Mouse (Mus musculus) spleen, adult 2 months (tissue): ENCODE results near the gene Alpk3. TPM values are rescaled to one million over a fixed set of nuclear protein-coding genes. Genes with fewer than 3 reads are reported as not detected.

Experiments used
- DNase-seq, 2 experiments: peaks; one replicate each; pipeline versions ENCODE4 v3.0.0 to v3.0.0-alpha.2; 2012 to 2021; ENCODE audit warnings: low spot score in 2 of 2, low read depth in 1 of 2
- H3K27ac ChIP-seq: fragments of 200-500 bp; 2 replicates; pipeline ENCODE4 v1.5.1; 2012; ENCODE audit warnings: low read length, inconsistent platforms; ENCODE audit not compliant: insufficient read depth
- H3K27me3 ChIP-seq: fragments of 200-500 bp; 2 replicates; pipeline ENCODE4 v1.6.1; 2012; ENCODE audit warnings: mild to moderate bottlenecking, moderate library complexity, low read length, inconsistent platforms; ENCODE audit not compliant: control insufficient read depth, insufficient read depth
- H3K36me3 ChIP-seq: fragments of 200-500 bp; 2 replicates; pipeline ENCODE4 v1.6.1; 2012; ENCODE audit warnings: mild to moderate bottlenecking, low read length, inconsistent platforms; ENCODE audit not compliant: control insufficient read depth, insufficient read depth
- H3K4me1 ChIP-seq: fragments of 200-500 bp; 2 replicates; pipeline ENCODE4 v1.6.1; 2011; ENCODE audit warnings: inconsistent platforms; ENCODE audit not compliant: control insufficient read depth, insufficient read depth, insufficient read length
- H3K4me3 ChIP-seq: fragments of 200-500 bp; 2 replicates; pipeline ENCODE4 v1.5.1; 2011; ENCODE audit warnings: mild to moderate bottlenecking, inconsistent platforms; ENCODE audit not compliant: insufficient read depth, insufficient read length; ENCODE audit errors: extremely low read depth
- CTCF ChIP-seq: fragments of 200-500 bp; IDR thresholded peaks from 2 replicates; pipeline ENCODE4 v1.5.1; 2011; ENCODE audit warnings: mild to moderate bottlenecking, inconsistent platforms; ENCODE audit not compliant: insufficient read depth, insufficient read length, insufficient replicate concordance; ENCODE audit errors: extremely low read depth
- POLR2A ChIP-seq: fragments of 200-500 bp; IDR thresholded peaks from 2 replicates; pipeline ENCODE4 v1.6.1; 2011; ENCODE audit warnings: low read depth, low read length, inconsistent platforms
- WGBS: fragments of 180-500 bp; shearing (Covaris S2); methylation state at CpG from one replicate; pipeline ENCODE4 v1.1.7; 2018; 5-methylcytosine and 5-hydroxymethylcytosine counted together
- polyA plus RNA-seq: library from polyadenylated mRNA; depleted of rRNA; stranded (reverse); fragments of >200 nt; gene quantifications from 2 replicates; pipeline ENCODE4 v1.2.3, GENCODE M21; 2012

The Alpk3 gene
- polyA plus RNA-seq, 1 experiment: 0.12 TPM

GRCm38 (mm10) chr7:81039711-81040110, 17.7 kb upstream of the Alpk3 start:
- 90% methylated on average over 2 of the region's 2 CpGs for WGBS
- TF ChIP-seq CTCF (no peak), POLR2A (no peak)
- no peaks in the 10 kb centered on the region for H3K4me1 ChIP-seq
- H3K27ac ChIP-seq: no peak overlapping the region
- H3K36me3 ChIP-seq: peaks cover 56% of the 10 kb centered on the region
- H3K4me3 ChIP-seq: no peak overlapping the region
- no peak for DNase-seq
- H3K27me3 ChIP-seq: no peaks in the 10 kb centered on the region

- no peak for TF ChIP-seq POLR2A
- no peak for TF ChIP-seq CTCF
- Histone ChIP-seq H3K36me3 (peaks cover 41% of the 10 kb centered on the region), H3K27me3 (no peaks in the 10 kb centered on the region), H3K27ac (no peak overlapping the region), H3K4me3 (no peak overlapping the region), H3K4me1 (no peaks in the 10 kb centered on the region)
- WGBS: 87% methylated on average over 5 of the region's 5 CpGs
- DNase-seq: no peak
Observed at GRCm38 (mm10) chr7:81043023-81043620, 14.3 kb upstream of the Alpk3 start.

- H3K27ac ChIP-seq: no peak overlapping the region
- peaks cover 2% of the 10 kb centered on the region; the same call in 1 of the 2 replicates for H3K36me3 ChIP-seq
- H3K4me1 ChIP-seq: no peaks in the 10 kb centered on the region
- TF ChIP-seq POLR2A (no peak), CTCF (no peak)
- 95% methylated on average over 3 of the region's 3 CpGs for WGBS
- no peak overlapping the region for H3K4me3 ChIP-seq
- no peaks in the 10 kb centered on the region for H3K27me3 ChIP-seq
- no peak for DNase-seq
Observed at GRCm38 (mm10) chr7:81047847-81048246, 9.6 kb upstream of the Alpk3 start.

- H3K4me3 ChIP-seq: no peak overlapping the region
- 98% methylated on average over 2 of the region's 2 CpGs for WGBS
- no peaks in the 10 kb centered on the region for H3K36me3 ChIP-seq
- TF ChIP-seq POLR2A: no peak
- no peak for TF ChIP-seq CTCF
- no peak overlapping the region for H3K27ac ChIP-seq
- H3K27me3 ChIP-seq: no peaks in the 10 kb centered on the region
- no peaks in the 10 kb centered on the region for H3K4me1 ChIP-seq
- DNase-seq: no peak
Observed at GRCm38 (mm10) chr7:81048513-81048912, 8.9 kb upstream of the Alpk3 start.

- H3K27ac ChIP-seq: no peak overlapping the region
- TF ChIP-seq POLR2A (no peak), CTCF (no peak)
- 82% methylated on average over 5 of the region's 5 CpGs for WGBS
- no peak for DNase-seq
- no peaks in the 10 kb centered on the region for H3K36me3 ChIP-seq
- H3K4me3 ChIP-seq: no peak overlapping the region
- no peaks in the 10 kb centered on the region for H3K4me1 ChIP-seq
- H3K27me3 ChIP-seq: no peaks in the 10 kb centered on the region
Observed at GRCm38 (mm10) chr7:81049966-81050365, 7.4 kb upstream of the Alpk3 start.

GRCm38 (mm10) chr7:81055709-81056370, 1.6 kb upstream of the Alpk3 start:
- Histone ChIP-seq H3K27me3 (no peaks in the 10 kb centered on the region), H3K27ac (no peak overlapping the region), H3K4me1 (no peaks in the 10 kb centered on the region), H3K36me3 (no peaks in the 10 kb centered on the region), H3K4me3 (no peak overlapping the region)
- TF ChIP-seq POLR2A: no peak
- no peak for TF ChIP-seq CTCF
- DNase-seq: no peak
- WGBS: 90% methylated on average over 11 of the region's 11 CpGs

GRCm38 (mm10) chr7:81057901-81058711, 706 bp downstream of the Alpk3 start:
- H3K4me1 ChIP-seq: no peaks in the 10 kb centered on the region
- no peak overlapping the region for H3K27ac ChIP-seq
- no peak for DNase-seq
- WGBS: 66% methylated on average over 6 of the region's 6 CpGs
- no peaks in the 10 kb centered on the region for H3K36me3 ChIP-seq
- H3K4me3 ChIP-seq: no peak overlapping the region
- no peaks in the 10 kb centered on the region for H3K27me3 ChIP-seq
- no peak for TF ChIP-seq CTCF
- TF ChIP-seq POLR2A: no peak
